Mouse (Mus musculus) gastrocnemius, postnatal 10 days (tissue): ENCODE measurements at regions not wholly inside any gene's neighbourhood (a gene's known extent, or its start where the extent isn't known, plus 50 kb on each side); places are given as distances from the start of the nearest gene placed in this dataset.

Experiments used
- DNase-seq: peaks from one replicate; pipeline ENCODE4 v3.0.0; 2021; ENCODE audit warnings: mixed read lengths

- DNase-seq = no peak
Measured at GRCm38 (mm10) chr3:50507211-50507610, 63.8 kb upstream of the Slc7a11 start.
